Mouse (Mus musculus) kidney, postnatal 10 days (tissue): ENCODE data around the gene Xkr8.

Experiments
- DNase-seq: peaks from one replicate; pipeline ENCODE4 v3.0.0; 2021; ENCODE audit warnings: mixed read lengths

Xkr8 gene

DNA sequence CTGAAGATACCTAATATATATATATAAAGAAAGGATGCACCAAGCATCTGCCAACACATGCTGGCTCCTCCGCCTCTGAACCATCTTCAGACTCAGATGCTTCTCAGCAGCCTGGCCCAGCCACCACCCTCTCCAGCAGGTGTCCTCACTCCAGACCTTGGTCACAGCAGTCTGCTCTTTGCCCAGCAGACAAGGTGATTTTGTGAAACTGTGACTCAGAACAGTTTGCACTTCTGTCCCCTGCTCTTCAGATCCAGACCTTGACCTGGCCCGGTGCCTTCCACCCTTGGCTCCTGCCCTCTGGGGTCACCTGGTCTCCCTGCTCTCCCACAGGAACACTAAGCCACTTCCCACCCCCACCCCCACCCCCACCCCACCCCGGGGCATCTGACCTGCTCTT, 3.5 kb upstream of the Xkr8 start:
- DNase-seq = peak; percentile 21

DNA sequence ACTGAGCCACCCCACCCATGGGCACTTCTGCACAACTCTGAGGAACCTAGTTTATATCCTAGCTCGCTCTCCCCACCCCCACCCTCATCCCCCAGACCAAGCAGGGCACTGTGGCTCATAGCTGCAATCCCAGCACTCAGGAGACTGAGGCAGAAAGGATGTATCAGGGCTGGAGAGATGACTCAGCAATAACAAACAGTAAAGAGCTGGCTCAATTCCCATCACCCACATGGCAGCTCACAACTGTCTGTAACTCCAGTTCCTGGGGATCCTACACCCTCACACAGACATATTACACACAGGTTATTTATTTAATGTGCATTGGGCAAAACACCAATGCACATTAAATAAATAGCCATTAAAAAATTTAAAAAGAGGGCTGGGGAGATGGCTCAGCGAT, 3.0 kb upstream of the Xkr8 start:
- no peak for DNase-seq

DNA sequence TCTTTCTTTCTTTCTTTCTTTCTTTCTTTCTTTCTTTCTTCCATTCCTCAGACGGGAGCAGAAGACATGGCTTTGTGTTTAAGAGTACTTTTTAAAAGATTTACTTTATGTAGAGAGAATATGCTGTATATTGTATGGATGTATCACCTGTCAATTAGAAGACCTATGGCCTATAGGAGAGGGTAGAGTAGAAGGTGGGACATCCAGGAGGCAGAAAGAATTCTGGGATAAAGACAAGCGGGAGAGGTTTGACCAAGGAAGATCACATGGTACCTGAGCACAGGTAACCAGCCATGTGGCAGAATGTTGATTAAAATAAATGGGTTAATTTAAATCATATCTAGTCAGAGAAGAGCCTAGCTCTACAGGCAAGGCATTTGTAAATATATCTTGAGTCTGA, 2.4 kb upstream of the Xkr8 start:
- DNase-seq = no peak

DNA sequence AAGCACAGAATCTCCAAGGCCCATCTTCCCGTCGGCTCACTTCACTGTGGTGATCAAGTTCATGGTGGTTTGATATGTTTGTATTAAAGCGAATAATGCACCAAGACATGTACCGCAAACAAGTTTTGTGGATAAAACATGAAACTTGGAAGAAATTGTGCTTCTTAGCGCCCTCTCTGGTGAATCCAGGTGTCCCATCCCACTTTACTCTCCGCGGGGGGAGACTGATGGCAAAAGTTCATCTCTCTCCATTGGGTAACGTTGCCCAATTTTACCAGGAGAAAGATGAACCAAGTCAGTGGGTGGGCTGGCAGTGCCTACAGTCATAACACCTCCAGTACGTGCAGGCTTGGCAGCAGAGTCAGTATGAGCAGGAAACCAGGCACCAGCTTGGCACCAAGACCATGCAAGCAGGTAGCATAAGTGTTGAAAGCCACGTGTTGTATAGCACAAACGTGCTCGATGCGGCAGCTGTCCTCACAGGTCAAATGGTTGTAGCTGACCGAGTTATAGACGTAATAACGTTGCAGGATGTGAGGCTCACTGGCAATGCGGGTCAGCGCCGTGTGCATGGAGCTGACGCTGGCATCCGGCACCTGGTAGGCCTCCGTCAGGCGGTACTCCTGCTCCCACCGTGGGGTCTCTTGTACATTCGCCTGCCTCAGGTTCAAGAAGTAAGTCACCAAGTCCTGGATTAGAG, 875 bp upstream of the Xkr8 start:
- no peak for DNase-seq

DNA sequence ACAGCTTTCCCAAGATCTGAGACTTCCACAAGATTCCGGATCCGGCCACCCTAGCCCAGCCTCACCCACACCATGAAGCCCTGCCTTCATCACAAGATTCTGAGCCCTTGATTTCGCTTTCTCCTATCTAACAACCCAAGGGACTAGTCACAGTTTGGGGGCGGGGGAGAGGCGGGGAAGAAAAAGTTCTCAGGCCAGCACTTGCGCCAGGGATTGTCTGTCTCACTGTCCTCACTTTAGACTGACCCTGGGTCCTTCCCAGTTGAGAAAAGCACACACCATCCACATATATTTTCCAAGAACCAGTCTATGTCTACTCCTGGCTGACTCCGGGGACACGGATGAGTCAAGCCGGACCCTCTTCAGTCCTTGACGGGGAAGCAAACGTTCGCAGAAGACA, 730 bp downstream of the Xkr8 start:
- no peak for DNase-seq

DNA sequence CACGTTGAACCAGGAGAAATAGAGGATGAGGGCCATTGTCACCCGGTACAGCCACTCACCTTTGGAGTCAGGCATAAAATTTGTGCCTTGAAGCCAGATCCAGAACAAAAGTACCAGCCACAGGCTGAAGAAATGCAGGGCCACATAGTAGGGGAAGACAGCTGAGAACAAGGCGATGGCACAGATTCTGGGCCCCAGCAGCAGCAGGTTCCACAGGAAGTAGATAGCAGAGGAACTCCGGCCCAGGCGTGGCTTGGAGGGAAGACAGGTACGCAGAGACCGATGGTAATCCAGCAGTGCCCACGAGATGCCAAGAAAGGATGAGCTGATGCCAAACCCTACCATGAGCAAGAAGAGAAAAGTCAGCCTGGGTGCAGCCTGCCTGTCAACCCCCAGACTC, 4.1 kb downstream of the Xkr8 start:
- DNase-seq = no peak

DNA sequence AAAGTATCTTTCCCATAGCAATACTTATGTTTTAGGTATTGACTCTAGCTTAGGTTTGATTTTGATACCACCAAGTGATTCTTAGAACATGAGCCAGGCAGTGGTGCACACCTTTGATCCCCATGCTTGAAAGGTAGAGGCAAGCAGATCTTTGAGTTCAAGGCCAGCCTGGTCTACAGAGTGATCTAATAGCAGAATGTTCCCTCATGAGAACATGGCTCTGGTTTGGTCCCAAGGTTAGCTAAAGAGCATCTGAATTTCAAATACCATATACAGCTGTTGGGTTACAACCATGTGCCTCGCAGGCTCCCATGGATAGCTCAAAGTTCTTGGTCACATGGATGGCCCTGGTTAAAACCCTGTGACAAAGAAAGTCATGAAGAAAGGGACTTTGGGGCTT, 14.1 kb downstream of the Xkr8 start:
- DNase-seq = no peak

DNA sequence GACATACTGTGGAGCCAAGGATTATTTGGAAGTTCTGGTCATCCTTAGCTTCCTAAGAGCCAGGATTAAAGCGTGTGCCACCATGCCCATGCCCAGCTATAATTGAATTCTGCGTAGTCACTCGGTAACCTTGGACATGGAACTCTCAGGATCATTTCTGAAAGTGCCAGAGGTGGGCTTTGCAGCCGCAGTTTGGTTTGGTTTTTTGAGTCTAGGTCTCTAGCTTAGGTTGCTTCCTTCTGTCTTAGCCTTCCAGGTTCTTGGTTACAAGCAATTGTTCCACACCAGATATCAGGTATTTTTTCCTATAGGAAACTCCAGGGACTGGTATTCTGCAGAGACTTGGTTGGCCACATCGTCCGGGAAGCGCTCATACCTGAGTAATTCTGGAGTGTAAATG, 19.2 kb downstream of the Xkr8 start:
- DNase-seq = no peak

DNA sequence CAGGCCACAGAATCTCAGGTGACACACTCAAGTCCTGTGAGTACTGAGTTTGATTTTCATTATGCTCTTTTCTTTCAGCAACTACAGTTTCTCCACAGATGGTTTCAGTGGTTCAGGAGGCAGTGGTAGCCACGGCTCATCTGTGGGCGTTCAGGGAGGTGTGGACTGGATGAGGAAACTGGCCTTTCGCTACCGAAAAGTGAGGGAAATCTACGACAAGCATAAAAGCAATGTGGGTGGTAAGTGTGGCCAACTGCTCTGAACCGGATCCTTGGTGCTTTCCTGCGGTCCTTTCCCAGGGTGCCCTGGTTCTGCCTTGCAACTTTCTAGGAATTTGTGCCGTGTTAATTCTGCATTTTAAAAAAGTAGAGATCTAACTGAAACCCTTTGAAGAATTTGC, 25.5 kb downstream of the Xkr8 start:
- DNase-seq = no peak

DNA sequence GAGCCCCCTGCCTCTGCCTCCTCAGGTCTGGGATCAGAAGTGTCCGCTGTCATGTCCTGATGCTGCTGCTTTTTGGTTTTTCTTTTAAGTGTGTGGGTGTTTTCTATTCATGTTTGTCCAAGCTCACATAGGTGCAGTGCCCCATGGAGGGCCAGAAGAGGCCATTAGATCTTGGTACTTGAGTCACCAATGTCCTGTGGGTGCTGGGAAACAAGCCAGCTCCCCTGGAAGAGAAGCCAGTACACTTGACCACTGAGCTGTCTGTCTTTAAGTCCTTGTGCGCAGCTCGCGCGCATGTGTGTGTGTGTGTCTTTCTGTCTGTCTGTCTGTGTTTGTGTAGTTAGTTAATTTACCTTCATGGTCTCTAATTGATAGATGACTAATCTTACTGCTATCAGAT, 30.3 kb downstream of the Xkr8 start:
- no peak for DNase-seq

DNA sequence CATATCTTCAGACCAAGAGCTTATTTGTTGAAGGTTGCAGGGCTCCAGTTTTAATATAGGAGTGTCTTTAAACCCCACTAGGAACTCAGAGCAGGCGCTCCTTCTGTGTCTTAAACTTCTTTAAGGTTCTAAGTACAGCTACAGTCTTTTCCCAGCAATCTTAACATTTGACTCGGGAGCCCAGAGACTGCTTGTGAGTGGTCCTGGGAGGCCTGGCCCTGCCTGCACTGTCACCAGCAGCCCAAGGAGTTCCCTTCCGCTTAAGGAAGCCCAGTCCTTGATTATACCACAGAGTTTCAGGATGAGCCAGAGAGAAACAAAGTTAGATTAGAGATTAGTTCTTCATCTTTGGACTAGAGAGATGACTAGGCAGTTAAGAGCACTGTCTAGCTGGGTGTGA, 39.0 kb downstream of the Xkr8 start:
- no peak for DNase-seq

DNA sequence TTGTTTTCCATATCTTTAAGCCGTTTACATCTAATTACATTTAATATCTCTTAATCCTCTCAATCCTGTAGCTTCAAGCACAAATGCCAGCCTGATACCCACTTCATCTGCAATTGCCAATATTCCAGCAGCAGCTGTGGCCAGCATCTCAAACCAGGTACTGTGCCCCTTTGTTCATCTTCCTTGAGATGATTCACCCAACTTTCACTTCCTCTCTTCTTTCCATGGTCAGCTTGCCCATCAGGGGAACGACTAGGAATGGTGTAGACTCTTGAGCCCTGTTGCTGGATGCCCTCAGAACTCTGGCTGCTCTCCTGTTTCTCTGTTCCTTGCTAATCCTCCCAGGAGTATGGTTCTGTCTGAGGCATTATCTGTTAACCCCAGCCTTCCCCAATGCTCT, 42.7 kb downstream of the Xkr8 start:
- no peak for DNase-seq

DNA sequence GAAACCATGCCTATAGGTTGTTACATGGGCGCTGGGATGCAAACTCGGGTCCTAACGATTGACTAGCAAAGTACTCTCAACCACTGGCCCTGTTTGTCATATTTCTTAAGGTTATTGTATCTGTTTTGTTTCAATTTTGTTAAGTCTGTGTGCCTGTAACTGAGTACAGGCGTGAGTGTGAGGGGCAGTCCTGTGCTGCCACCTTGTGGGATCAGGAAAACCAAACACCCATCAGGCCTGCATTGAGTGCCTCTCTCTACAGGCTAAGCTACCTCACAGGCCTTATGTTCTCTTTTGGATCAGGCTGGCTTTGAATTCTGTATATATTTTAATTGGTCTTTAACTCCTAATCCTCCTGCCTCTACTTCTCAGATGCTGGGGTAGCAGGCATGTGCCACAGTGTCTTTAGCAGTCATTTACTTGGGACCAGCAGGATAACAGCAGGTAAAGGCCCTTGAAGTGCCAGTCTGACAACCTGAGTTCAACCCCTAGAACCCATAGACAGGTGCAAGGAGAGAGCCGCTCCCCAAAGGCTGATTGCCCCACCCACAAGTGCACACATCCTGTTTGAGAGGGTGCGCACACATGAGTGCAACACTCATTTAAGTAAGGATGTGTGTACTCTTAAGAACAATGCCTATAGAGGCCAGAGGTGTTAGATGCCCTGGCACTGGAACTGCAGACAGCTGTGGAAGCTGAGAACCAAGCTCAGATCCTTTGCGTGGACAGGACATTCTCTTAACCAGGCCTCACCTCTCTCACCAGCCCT, 55.4 kb downstream of the Xkr8 start:
- DNase-seq = peak; percentile 49
